In genomic region chr11:76458730-76459129, GRCm38 (mm10) we compare ENCODE assay signal across 29 mouse cellular contexts. TPM values are rescaled to one million over a fixed set of nuclear protein-coding genes. Genes with fewer than 3 reads are reported as not detected.
DNase-seq lines count a peak whose midpoint lies in the region; ATAC-seq and TF ChIP-seq lines count a peak whose summit lies in the region.
"Had no signal": no experiment of that assay in that cellular context is flagged by ENCODE, and none has a peak within 500 bp of the region (broad histone marks: within the 10 kb centered on the region; RNA-seq: fewer than 3 reads in every experiment).

No protein-coding gene starts in this region.

- 0 out of 2 replicates have a peak, but pooled peaks have one; percentile 9 for TF ChIP-seq EP300 in liver, postnatal 0 days (IDR thresholded peaks at IDR 0.05; ENCODE audit: low read depth)

- no peak overlapping the region for H3K4me2 ChIP-seq in liver, postnatal 0 days (ENCODE audit: low read depth, low read length)
- H3K4me2 ChIP-seq in liver, embryonic 12.5 days = no peak overlapping the region
- H3K4me2 ChIP-seq: embryonic facial prominence, embryonic 15.5 days; forebrain, embryonic 13.5 days; heart, embryonic 11.5 days; hindbrain, embryonic 13.5 days; liver, embryonic 13.5 days; neural tube, embryonic 13.5 days had no signal

- H3K4me1 ChIP-seq in liver, postnatal 0 days (ENCODE audit: insufficient read depth) = peaks cover 8% of the 10 kb centered on the region; the same call in 1 of the 2 replicates
- H3K4me1 ChIP-seq in liver, embryonic 12.5 days = peaks cover 11% of the 10 kb centered on the region
- peaks cover 16% of the 10 kb centered on the region for H3K4me1 ChIP-seq in embryonic facial prominence, embryonic 10.5 days

- no peak overlapping the region for H3K9ac ChIP-seq in liver, postnatal 0 days (replicated peaks)
- H3K9ac ChIP-seq in liver, embryonic 12.5 days = no peak overlapping the region
- H3K9ac ChIP-seq: embryonic facial prominence, embryonic 15.5 days; forebrain, embryonic 13.5 days; hindbrain, embryonic 13.5 days; liver, embryonic 13.5 days; neural tube, embryonic 13.5 days had no signal

- no peak for TF ChIP-seq CTCF in liver, postnatal 0 days (IDR thresholded peaks at IDR 0.05; ENCODE audit: low read depth)

- 40% methylated on average over 9 of the region's 9 CpGs for WGBS in liver, postnatal 0 days (ENCODE audit: insufficient replicate concordance)
- WGBS in liver, embryonic 12.5 days (ENCODE audit: insufficient replicate concordance) = 47% methylated on average over 9 of the region's 9 CpGs
- WGBS in embryonic facial prominence, embryonic 10.5 days = 80% methylated on average over 9 of the region's 9 CpGs

- no peaks in the 10 kb centered on the region for H3K9me3 ChIP-seq in liver, postnatal 0 days (ENCODE audit: low read length)
- no peaks in the 10 kb centered on the region for H3K9me3 ChIP-seq in liver, embryonic 12.5 days (replicated peaks)
- no peaks in the 10 kb centered on the region for H3K9me3 ChIP-seq in embryonic facial prominence, embryonic 10.5 days
- H3K9me3 ChIP-seq: embryonic facial prominence, embryonic 15.5 days; forebrain, embryonic 13.5 days; hindbrain, embryonic 13.5 days; liver, embryonic 13.5 days; midbrain, embryonic 10.5 days; neural tube, embryonic 13.5 days had no signal

- H3K4me3 ChIP-seq in liver, postnatal 0 days (ENCODE audit: low read depth, low read length) = no peak overlapping the region
- H3K4me3 ChIP-seq in liver, embryonic 12.5 days = no peak overlapping the region
- no peak overlapping the region for H3K4me3 ChIP-seq in embryonic facial prominence, embryonic 10.5 days
- H3K4me3 ChIP-seq: embryonic facial prominence, embryonic 15.5 days; forebrain, embryonic 13.5 days; hindbrain, embryonic 13.5 days; liver, embryonic 13.5 days; midbrain, embryonic 10.5 days; myocyte; neural tube, embryonic 13.5 days had no signal

- no peaks in the 10 kb centered on the region for H3K27me3 ChIP-seq in liver, postnatal 0 days (ENCODE audit: insufficient read depth, low read length)
- no peaks in the 10 kb centered on the region for H3K27me3 ChIP-seq in liver, embryonic 12.5 days (replicated peaks)
- no peaks in the 10 kb centered on the region for H3K27me3 ChIP-seq in embryonic facial prominence, embryonic 10.5 days (replicated peaks; ENCODE audit: low read depth, poor library complexity, severe bottlenecking)
- H3K27me3 ChIP-seq: embryonic facial prominence, embryonic 15.5 days; forebrain, embryonic 13.5 days; hindbrain, embryonic 13.5 days; liver, embryonic 13.5 days; neural tube, embryonic 13.5 days had no signal

- ATAC-seq in liver, postnatal 0 days = 0 out of 2 replicates have a peak, but pooled peaks have one; percentile 10
- ATAC-seq in liver, embryonic 12.5 days = no peak
- ATAC-seq in common myeloid progenitor, adult 5-6 weeks (replicated peaks; ENCODE audit: low read depth, poor library complexity, severe bottlenecking) = peak; percentile 40
- ATAC-seq in megakaryocyte, adult 5-6 weeks (ENCODE audit: poor library complexity, severe bottlenecking) = peak; percentile 79
- ATAC-seq: activated CD4-positive, CD25-positive, alpha-beta regulatory T cell, adult 4 months; forebrain, embryonic 13.5 days; intestine, postnatal 0 days; midbrain, embryonic 16.5 days had no signal

- H3K36me3 ChIP-seq in liver, postnatal 0 days (replicated peaks; ENCODE audit: insufficient read depth, low read length) = peaks cover 15% of the 10 kb centered on the region
- H3K36me3 ChIP-seq in liver, embryonic 12.5 days = no peaks in the 10 kb centered on the region; the same call in 1 of the 2 replicates
- H3K36me3 ChIP-seq in embryonic facial prominence, embryonic 10.5 days (replicated peaks) = peaks cover 73% of the 10 kb centered on the region

- 0 out of 2 replicates have a peak overlapping the region, but pooled peaks have one; percentile 8 for H3K27ac ChIP-seq in liver, postnatal 0 days (ENCODE audit: low read depth)
- H3K27ac ChIP-seq in liver, embryonic 12.5 days = no peak overlapping the region
- no peak overlapping the region for H3K27ac ChIP-seq in embryonic facial prominence, embryonic 10.5 days (replicated peaks)
- H3K27ac ChIP-seq: embryonic facial prominence, embryonic 15.5 days; forebrain, embryonic 13.5 days; hindbrain, embryonic 13.5 days; liver, embryonic 13.5 days; midbrain, embryonic 10.5 days; neural tube, embryonic 13.5 days had no signal

- peak; percentile 29 for DNase-seq in liver, postnatal 0 days
- peak; percentile 84 for DNase-seq in A20 (ENCODE audit: low read depth, low spot score)
- DNase-seq in adrenal gland, adult 2 months = no peak
- no peak for DNase-seq in embryonic facial prominence, embryonic 10.5 days (ENCODE audit: low spot score)
- DNase-seq in urinary bladder, postnatal 10 days (ENCODE audit: low spot score) = no peak
- DNase-seq: adrenal gland, adult 8-10 months; cerebellum, adult 18-20 months; cerebellum, postnatal 10 days; gastrocnemius, postnatal 14 days; heart, adult 11 months; heart, postnatal 36 days; kidney, postnatal 14 days; layer of hippocampus, adult 9-11 months; liver, embryonic 13.5 days; lung, adult 2 months; thymus, postnatal 14 days had no signal

RNA-seq across cellular contexts. Expression of gene Timm22, which starts 52.0 kb away (rescaled TPM):
- 35.0 and 38.4 TPM in 2 replicates for polyA plus RNA-seq in liver, postnatal 0 days (2015; fragmentation: Nextera tagmentation; extraction: Ambion mirVana)
- 59.4 and 63.6 TPM in 2 replicates for polyA plus RNA-seq in liver, embryonic 12.5 days (2016; fragmentation: Nextera tagmentation; extraction: Ambion mirVana)
- total RNA-seq in common myeloid progenitor, adult 5-6 weeks (2017) = 11.1 and 17.0 TPM in 2 replicates
- total RNA-seq in megakaryocyte, adult 5-6 weeks (2015) = 10.5 and 11.0 TPM in 2 replicates
- total RNA-seq in megakaryocyte, adult 5-6 weeks (2017) = 6.5 and 10.3 TPM in 2 replicates
- total RNA-seq in adrenal gland, adult 2 months (2021) = 10 to 100 TPM; 37.9 to 53.7 TPM
- 13.8 and 21.4 TPM in 2 replicates for polyA plus RNA-seq in adrenal gland, adult 2 months (2012; rRNA removed)
- polyA plus RNA-seq in embryonic facial prominence, embryonic 10.5 days (2016; fragmentation: Nextera tagmentation; extraction: Ambion mirVana) = 135 and 144 TPM in 2 replicates

RNA-seq across cellular contexts. Expression of gene Nxn, which starts 59.8 kb away (rescaled TPM):
- 2.5 and 2.6 TPM in 2 replicates for polyA plus RNA-seq in liver, postnatal 0 days (2015; fragmentation: Nextera tagmentation; extraction: Ambion mirVana)
- 6.0 and 6.9 TPM in 2 replicates for polyA plus RNA-seq in liver, embryonic 12.5 days (2016; fragmentation: Nextera tagmentation; extraction: Ambion mirVana)
- 10.2 and 12.7 TPM in 2 replicates for total RNA-seq in common myeloid progenitor, adult 5-6 weeks (2017)
- total RNA-seq in megakaryocyte, adult 5-6 weeks (2015) = 9.4 and 15.1 TPM in 2 replicates
- 8.7 and 12.3 TPM in 2 replicates for total RNA-seq in megakaryocyte, adult 5-6 weeks (2017)
- total RNA-seq in adrenal gland, adult 2 months (2021) = 10 to 100 TPM; 28.9 to 31.6 TPM
- 21.5 and 25.2 TPM in 2 replicates for polyA plus RNA-seq in adrenal gland, adult 2 months (2012; rRNA removed)
- 41.1 and 42.0 TPM in 2 replicates for polyA plus RNA-seq in embryonic facial prominence, embryonic 10.5 days (2016; fragmentation: Nextera tagmentation; extraction: Ambion mirVana)

Comparison
In these comparisons a context has a peak if more than half of its experiments do, and no peak if none do; other contexts are left out.
1. DNase-seq: peak in liver, postnatal 0 days (single experiment) and A20 (single experiment); none in adrenal gland, adult 2 months (single experiment), embryonic facial prominence, embryonic 10.5 days (single experiment) and urinary bladder, postnatal 10 days (single experiment).